26 mouse cellular contexts compared by ENCODE assay signal in the genomic region with DNA sequence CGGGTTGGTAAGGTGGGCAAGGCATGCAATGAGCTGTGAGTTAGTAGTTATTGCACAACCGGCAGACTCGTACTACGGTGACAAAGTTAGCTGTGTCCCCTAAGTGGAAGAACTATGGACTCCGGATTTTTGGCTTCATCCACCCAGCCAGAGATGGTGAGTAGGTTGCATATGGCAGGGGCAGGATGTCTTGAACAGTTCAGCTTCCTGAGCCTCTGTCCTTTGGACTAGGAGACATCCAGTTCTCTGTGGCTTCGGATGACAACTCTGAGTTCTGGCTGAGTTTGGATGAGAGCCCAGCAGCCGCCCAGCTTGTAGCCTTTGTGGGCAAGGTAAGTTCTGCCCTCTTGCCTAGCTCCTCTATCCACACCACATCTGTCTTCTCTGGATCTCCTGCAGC. TPM values are rescaled to one million over a fixed set of nuclear protein-coding genes. Genes with fewer than 3 reads are reported as not detected.
A peak's percentile ranks its signal among the peaks of the same experiment; 100 is the strongest.
DNase-seq lines count a peak whose midpoint lies in the region; ATAC-seq and TF ChIP-seq lines count a peak whose summit lies in the region.
"Had no signal": no experiment of that assay in that cellular context is flagged by ENCODE, and none has a peak within 500 bp of the region (broad histone marks: within the 10 kb centered on the region; RNA-seq: fewer than 3 reads in every experiment).

No protein-coding gene starts in this region.

- H3K4me3 ChIP-seq in kidney, embryonic 15.5 days (replicated peaks) = no peak overlapping the region
- no peak overlapping the region for H3K4me3 ChIP-seq in liver, embryonic 15.5 days (replicated peaks)
- no peak overlapping the region for H3K4me3 ChIP-seq in intestine, postnatal 0 days (ENCODE audit: low read depth, low read length)
- H3K4me3 ChIP-seq: forebrain, embryonic 13.5 days; limb, embryonic 12.5 days; midbrain, embryonic 15.5 days; neural tube, embryonic 12.5 days had no signal

- H3K9me3 ChIP-seq in kidney, embryonic 15.5 days (replicated peaks) = no peaks in the 10 kb centered on the region
- no peaks in the 10 kb centered on the region for H3K9me3 ChIP-seq in liver, embryonic 15.5 days (replicated peaks)
- H3K9me3 ChIP-seq in intestine, postnatal 0 days (ENCODE audit: control insufficient read depth) = no peaks in the 10 kb centered on the region
- H3K9me3 ChIP-seq: forebrain, embryonic 13.5 days; limb, embryonic 12.5 days; midbrain, embryonic 15.5 days; neural tube, embryonic 12.5 days had no signal

- H3K36me3 ChIP-seq in kidney, embryonic 15.5 days = peaks cover 26% of the 10 kb centered on the region
- no peaks in the 10 kb centered on the region for H3K36me3 ChIP-seq in liver, embryonic 15.5 days (replicated peaks)
- H3K36me3 ChIP-seq in intestine, postnatal 0 days (ENCODE audit: control insufficient read depth, insufficient read depth) = 0 out of 2 replicates have a peak, but pooled peaks cover 4% of the 10 kb centered on the region

- TF ChIP-seq CTCF in intestine, postnatal 0 days (IDR thresholded peaks at IDR 0.05; ENCODE audit: low read depth) = no peak

- H3K4me2 ChIP-seq in kidney, embryonic 15.5 days = no peak overlapping the region
- H3K4me2 ChIP-seq in liver, embryonic 15.5 days = peak overlapping the region; percentile 32
- H3K4me2 ChIP-seq in intestine, postnatal 0 days (replicated peaks; ENCODE audit: low read depth) = 0 out of 2 replicates have a peak overlapping the region, but pooled peaks have one; percentile 1
- H3K4me2 ChIP-seq: forebrain, embryonic 13.5 days; heart, embryonic 11.5 days; limb, embryonic 12.5 days; midbrain, embryonic 15.5 days; neural tube, embryonic 12.5 days had no signal

- peaks cover 23% of the 10 kb centered on the region for H3K27me3 ChIP-seq in kidney, embryonic 15.5 days
- H3K27me3 ChIP-seq in liver, embryonic 15.5 days = peaks cover 86% of the 10 kb centered on the region
- H3K27me3 ChIP-seq in intestine, postnatal 0 days (replicated peaks; ENCODE audit: control insufficient read depth, insufficient read depth, low read length) = peaks cover 8% of the 10 kb centered on the region; the same call in 1 of the 2 replicates
- H3K27me3 ChIP-seq: forebrain, embryonic 13.5 days; midbrain, embryonic 15.5 days; neural tube, embryonic 12.5 days had no signal

- DNase-seq in kidney, adult 8-10 months = peak; percentile 29 to 63
- no peak for DNase-seq in liver
- DNase-seq in frontal cortex, postnatal 25 days (ENCODE audit: low spot score in 2 of 2) = no peak
- DNase-seq: adrenal gland, adult 8-10 months; B cell, adult 2 months; cerebellum, adult 18-20 months; cerebellum, postnatal 25 days; gastrocnemius, postnatal 10 days; kidney, postnatal 10 days; lung, adult 2 months; retina, postnatal 1 day; right cerebral cortex, postnatal 25 days had no signal

- peaks cover 26% of the 10 kb centered on the region for H3K4me1 ChIP-seq in kidney, embryonic 15.5 days
- peaks cover 37% of the 10 kb centered on the region for H3K4me1 ChIP-seq in liver, embryonic 15.5 days (replicated peaks)
- peaks cover 6% of the 10 kb centered on the region; the same call in 1 of the 2 replicates for H3K4me1 ChIP-seq in intestine, postnatal 0 days (replicated peaks; ENCODE audit: control insufficient read depth, insufficient read depth, low read length)

- H3K9ac ChIP-seq in kidney, embryonic 15.5 days = no peak overlapping the region
- no peak overlapping the region for H3K9ac ChIP-seq in liver, embryonic 15.5 days
- no peak overlapping the region for H3K9ac ChIP-seq in intestine, postnatal 0 days (ENCODE audit: low read depth, low read length)
- H3K9ac ChIP-seq: forebrain, embryonic 13.5 days; limb, embryonic 12.5 days; midbrain, embryonic 15.5 days; neural tube, embryonic 12.5 days had no signal

- no peak overlapping the region for H3K27ac ChIP-seq in kidney, embryonic 15.5 days
- no peak overlapping the region for H3K27ac ChIP-seq in liver, embryonic 15.5 days (replicated peaks)
- peak overlapping the region; percentile 35; the same call in 1 of the 2 replicates for H3K27ac ChIP-seq in intestine, postnatal 0 days (ENCODE audit: low read depth, low read length)
- H3K27ac ChIP-seq: forebrain, embryonic 13.5 days; limb, embryonic 12.5 days; midbrain, embryonic 15.5 days; neural tube, embryonic 12.5 days had no signal

- ATAC-seq in kidney, embryonic 15.5 days (replicated peaks; ENCODE audit: low FRiP score) = no peak
- ATAC-seq in liver, embryonic 15.5 days (ENCODE audit: insufficient read depth) = no peak
- ATAC-seq in intestine, postnatal 0 days = no peak
- no peak for ATAC-seq in activated CD4-positive, CD25-positive, alpha-beta regulatory T cell, adult 4 months
- ATAC-seq: forebrain, embryonic 13.5 days; hindbrain, embryonic 16.5 days; midbrain, embryonic 15.5 days had no signal

- WGBS in kidney, embryonic 15.5 days = 94% methylated on average over 7 of the region's 7 CpGs
- WGBS in liver, embryonic 15.5 days (ENCODE audit: insufficient replicate concordance) = 56% methylated on average over 7 of the region's 7 CpGs
- WGBS in intestine, postnatal 0 days = 43% methylated on average over 7 of the region's 7 CpGs

RNA-seq across cellular contexts. Expression of gene B4galnt4, which starts 3.7 kb away (rescaled TPM):
- polyA plus RNA-seq in kidney, embryonic 15.5 days (2015; fragmentation: Nextera tagmentation; extraction: Ambion mirVana) = 12.4 and 15.4 TPM in 2 replicates
- 0.45 and 0.46 TPM in 2 replicates for polyA plus RNA-seq in liver, embryonic 15.5 days (2015; fragmentation: Nextera tagmentation; extraction: Ambion mirVana)
- polyA plus RNA-seq in intestine, postnatal 0 days (2015; fragmentation: Nextera tagmentation; extraction: Ambion mirVana) = 1.9 and 2.9 TPM in 2 replicates
- polyA plus RNA-seq in activated CD4-positive, CD25-positive, alpha-beta regulatory T cell, adult 4 months (2017; shearing (Covaris generic)) = 10 to 100 TPM in 1 of 2 experiments, 1 to 10 TPM in 1; 6.4 to 11.9 TPM

RNA-seq across cellular contexts. Expression of gene Pkp3, which starts 13.4 kb away (rescaled TPM):
- 7.8 and 7.9 TPM in 2 replicates for polyA plus RNA-seq in kidney, embryonic 15.5 days (2015; fragmentation: Nextera tagmentation; extraction: Ambion mirVana)
- 0.54 and 0.84 TPM in 2 replicates for polyA plus RNA-seq in liver, embryonic 15.5 days (2015; fragmentation: Nextera tagmentation; extraction: Ambion mirVana)
- 35.3 and 38.6 TPM in 2 replicates for polyA plus RNA-seq in intestine, postnatal 0 days (2015; fragmentation: Nextera tagmentation; extraction: Ambion mirVana)
- 100 to 1,000 TPM; 365 to 380 TPM for polyA plus RNA-seq in activated CD4-positive, CD25-positive, alpha-beta regulatory T cell, adult 4 months (2017; shearing (Covaris generic))
- polyA plus RNA-seq: forebrain, embryonic 13.5 days had no signal

RNA-seq across cellular contexts. Expression of gene Gm17387, which starts 35.6 kb away (rescaled TPM):
- polyA plus RNA-seq in kidney, embryonic 15.5 days (2015; fragmentation: Nextera tagmentation; extraction: Ambion mirVana) = not detected in 2 replicates
- not detected in 2 replicates for polyA plus RNA-seq in liver, embryonic 15.5 days (2015; fragmentation: Nextera tagmentation; extraction: Ambion mirVana)
- not detected in 2 replicates for polyA plus RNA-seq in intestine, postnatal 0 days (2015; fragmentation: Nextera tagmentation; extraction: Ambion mirVana)
- not detected for polyA plus RNA-seq in activated CD4-positive, CD25-positive, alpha-beta regulatory T cell, adult 4 months (2017; shearing (Covaris generic))
- polyA plus RNA-seq: embryonic facial prominence, embryonic 14.5 days; forebrain, embryonic 13.5 days; heart, embryonic 11.5 days; heart, postnatal 0 days; hindbrain, embryonic 16.5 days; limb, embryonic 12.5 days; lung, adult 2 months; midbrain, embryonic 15.5 days; neural tube, embryonic 12.5 days; spleen, adult 2 months; testis, adult 2 months had no signal

RNA-seq across cellular contexts. Expression of gene Sigirr, which starts 35.8 kb away (rescaled TPM):
- 20.8 and 24.7 TPM in 2 replicates for polyA plus RNA-seq in kidney, embryonic 15.5 days (2015; fragmentation: Nextera tagmentation; extraction: Ambion mirVana)
- polyA plus RNA-seq in liver, embryonic 15.5 days (2015; fragmentation: Nextera tagmentation; extraction: Ambion mirVana) = 22.1 and 28.1 TPM in 2 replicates
- polyA plus RNA-seq in intestine, postnatal 0 days (2015; fragmentation: Nextera tagmentation; extraction: Ambion mirVana) = 42.1 and 43.2 TPM in 2 replicates
- polyA plus RNA-seq in activated CD4-positive, CD25-positive, alpha-beta regulatory T cell, adult 4 months (2017; shearing (Covaris generic)) = 100 to 1,000 TPM; 163 to 179 TPM

RNA-seq across cellular contexts. Expression of gene Ifitm6, which starts 46.9 kb away (rescaled TPM):
- 1.3 and 2.2 TPM in 2 replicates for polyA plus RNA-seq in kidney, embryonic 15.5 days (2015; fragmentation: Nextera tagmentation; extraction: Ambion mirVana)
- 23.2 and 25.7 TPM in 2 replicates for polyA plus RNA-seq in liver, embryonic 15.5 days (2015; fragmentation: Nextera tagmentation; extraction: Ambion mirVana)
- 0.93 and 1.0 TPM in 2 replicates for polyA plus RNA-seq in intestine, postnatal 0 days (2015; fragmentation: Nextera tagmentation; extraction: Ambion mirVana)
- polyA plus RNA-seq in activated CD4-positive, CD25-positive, alpha-beta regulatory T cell, adult 4 months (2017; shearing (Covaris generic)) = under 1 TPM; 0.70 to 0.92 TPM
- polyA plus RNA-seq: forebrain, embryonic 13.5 days; limb, embryonic 12.5 days had no signal

Comparison
In these comparisons a context has a peak if more than half of its experiments do, and no peak if none do; other contexts are left out.
1. DNase-seq: peak in kidney, adult 8-10 months (2 of 2); none in liver (single experiment) and frontal cortex, postnatal 25 days (0 of 2).